Mouse (Mus musculus) lung, postnatal 0 days (tissue): ENCODE results near the gene Ap2a1. TPM values are rescaled to one million over a fixed set of nuclear protein-coding genes. Genes with fewer than 3 reads are reported as not detected.
A peak's percentile ranks its signal among the peaks of the same experiment; 100 is the strongest.

Experiments used
- ATAC-seq: fragments of 200-750 bp; cut with Nextera tagmentation; 2 replicates; pipeline ENCODE4 v1.8.0; 2017; ENCODE audit warnings: moderate library complexity
- DNase-seq: peaks from one replicate; pipeline ENCODE4 v3.0.0-alpha.2; 2016; ENCODE audit warnings: low spot score
- H3K27ac ChIP-seq: fragments of 300-500 bp; sonication (generic); 2 replicates; pipeline ENCODE4 v1.5.1; 2014; ENCODE audit warnings: antibody characterized with exemption, mild to moderate bottlenecking, low read length, mixed read lengths
- H3K27me3 ChIP-seq: fragments of 300-500 bp; sonication (generic); replicated peaks from 2 replicates; pipeline ENCODE4 v1.6.1; 2014; ENCODE audit warnings: low read length, mixed read lengths; ENCODE audit not compliant: insufficient read depth
- H3K36me3 ChIP-seq: fragments of 300-500 bp; sonication (generic); 2 replicates; pipeline ENCODE4 v1.6.1; 2014; ENCODE audit warnings: low read length, mixed read lengths; ENCODE audit not compliant: insufficient read depth
- H3K4me1 ChIP-seq: fragments of 300-500 bp; sonication (generic); 2 replicates; pipeline ENCODE4 v1.6.1; 2014; ENCODE audit warnings: antibody characterized with exemption, low read depth, low read length, mixed read lengths; ENCODE audit not compliant: insufficient read depth
- H3K4me2 ChIP-seq: fragments of 300-500 bp; sonication (generic); replicated peaks from 2 replicates; pipeline ENCODE4 v1.6.1; 2014; ENCODE audit warnings: low read depth, mild to moderate bottlenecking, low read length, moderate library complexity, mixed read lengths
- H3K4me3 ChIP-seq: fragments of 300-500 bp; sonication (generic); 2 replicates; pipeline ENCODE4 v1.5.1; 2014; ENCODE audit warnings: low read depth, low read length
- H3K9ac ChIP-seq: fragments of 300-500 bp; sonication (generic); replicated peaks from 2 replicates; pipeline ENCODE4 v1.6.1; 2014; ENCODE audit warnings: low read depth, mild to moderate bottlenecking
- H3K9me3 ChIP-seq: fragments of 300-500 bp; sonication (generic); 2 replicates; pipeline ENCODE4 v1.6.1; 2016; ENCODE audit warnings: low read length, mixed read lengths
- CTCF ChIP-seq: IDR thresholded peaks from 2 replicates; pipeline ENCODE4 v1.5.1; 2016; ENCODE audit warnings: antibody characterized with exemption, mild to moderate bottlenecking
- EP300 ChIP-seq: IDR thresholded peaks from 2 replicates; pipeline ENCODE4 v1.6.1; 2016; ENCODE audit warnings: antibody characterized with exemption, mild to moderate bottlenecking, control low read depth
- WGBS: fragments of 180-500 bp; shearing (Covaris S2); extraction: QIAGEN DNeasy Blood & Tissue Kit; methylation state at CpG from one replicate; pipeline ENCODE4 v1.1.7; 2014; 5-methylcytosine and 5-hydroxymethylcytosine counted together
- polyA plus RNA-seq: library from polyadenylated mRNA; unstranded; fragments of >200 nt; fragmentation: Nextera tagmentation; extraction: Ambion mirVana; gene quantifications from 2 replicates; pipeline ENCODE4 v1.2.1, GENCODE M21; 2015

Ap2a1 gene
- polyA plus RNA-seq, 1 experiment from 2014 or later: 36.1 TPM

- ATAC-seq (no peak), DNase-seq (no peak)
- H3K4me3 ChIP-seq: no peak overlapping the region
- H3K36me3 ChIP-seq: no peaks in the 10 kb centered on the region
- H3K27me3 ChIP-seq: no peaks in the 10 kb centered on the region
- TF ChIP-seq CTCF (no peak), EP300 (no peak)
- WGBS: 80% methylated on average over 12 of the region's 13 CpGs
- H3K27ac ChIP-seq: no peak overlapping the region
- H3K9ac ChIP-seq: no peak overlapping the region
- H3K4me2 ChIP-seq: no peak overlapping the region
- H3K9me3 ChIP-seq: no peaks in the 10 kb centered on the region
- no peaks in the 10 kb centered on the region for H3K4me1 ChIP-seq
Measured at GRCm38 (mm10) chr7:44960512-44960910, 31.2 kb upstream of the Ap2a1 start.

DNA sequence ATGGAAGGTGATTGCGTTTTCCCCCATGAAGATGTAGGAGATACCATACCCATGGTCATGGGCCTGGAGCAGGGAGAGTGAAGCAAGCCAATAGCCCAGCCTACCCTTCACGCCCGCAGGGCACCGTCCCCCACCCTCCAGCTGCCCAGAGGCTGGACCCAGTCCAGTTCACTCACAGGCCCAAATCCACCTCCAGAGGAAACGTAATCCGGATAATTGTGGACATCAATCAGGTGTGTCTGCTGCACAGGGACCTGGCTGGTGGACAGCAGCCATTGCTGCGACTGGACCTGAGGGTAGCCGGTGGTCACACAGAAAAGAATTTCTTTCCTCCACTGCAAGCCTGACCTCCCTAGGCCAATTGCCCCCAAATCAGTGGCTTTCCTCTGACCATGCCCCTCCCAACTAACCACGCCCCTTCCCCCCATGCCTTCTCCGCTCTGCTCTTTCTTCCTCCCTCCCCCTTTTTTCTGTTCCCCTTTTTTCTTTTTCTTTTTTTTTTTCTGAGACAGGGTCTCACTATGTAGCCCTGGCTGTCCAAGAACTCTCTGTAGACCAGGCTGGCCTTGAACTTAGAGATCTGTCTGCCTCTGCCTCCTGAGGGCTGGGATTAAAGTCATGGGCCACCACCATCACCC is 30.7 kb upstream of the Ap2a1 start:
- no peak overlapping the region for H3K9ac ChIP-seq
- TF ChIP-seq EP300: no peak
- TF ChIP-seq CTCF: no peak
- H3K4me2 ChIP-seq: no peak overlapping the region
- no peaks in the 10 kb centered on the region for H3K36me3 ChIP-seq
- no peaks in the 10 kb centered on the region for H3K9me3 ChIP-seq
- ATAC-seq (no peak), DNase-seq (no peak)
- H3K4me1 ChIP-seq: no peaks in the 10 kb centered on the region
- no peak overlapping the region for H3K4me3 ChIP-seq
- 81% methylated on average over 10 of the region's 10 CpGs for WGBS
- H3K27me3 ChIP-seq: no peaks in the 10 kb centered on the region
- no peak overlapping the region for H3K27ac ChIP-seq

GRCm38 (mm10) chr7:44959281-44959680 is 30.0 kb upstream of the Ap2a1 start:
- H3K9ac ChIP-seq: no peak overlapping the region
- no peak for TF ChIP-seq EP300
- no peak for ATAC-seq

GRCm38 (mm10) chr7:44958208-44958607 is 28.9 kb upstream of the Ap2a1 start:
- peak; percentile 81 for DNase-seq
- WGBS: 45% methylated on average over 7 of the region's 7 CpGs
- no peaks in the 10 kb centered on the region for H3K27me3 ChIP-seq

More at GRCm38 (mm10) chr7:44959281-44959680, 30.0 kb upstream of the Ap2a1 start:
- H3K4me2 ChIP-seq: no peak overlapping the region
- H3K4me3 ChIP-seq: no peak overlapping the region
- no peaks in the 10 kb centered on the region for H3K9me3 ChIP-seq
- no peak for DNase-seq
- H3K36me3 ChIP-seq: no peaks in the 10 kb centered on the region
- H3K27me3 ChIP-seq: no peaks in the 10 kb centered on the region
- WGBS: 70% methylated on average over 8 of the region's 8 CpGs
- no peaks in the 10 kb centered on the region for H3K4me1 ChIP-seq
- no peak overlapping the region for H3K27ac ChIP-seq

GRCm38 (mm10) chr7:44957183-44957835 is 28.0 kb upstream of the Ap2a1 start:
- Histone ChIP-seq H3K9ac (no peak overlapping the region), H3K4me1 (no peaks in the 10 kb centered on the region; the same call in 1 of the 2 replicates), H3K9me3 (no peaks in the 10 kb centered on the region), H3K4me2 (no peak overlapping the region), H3K4me3 (no peak overlapping the region), H3K27me3 (no peaks in the 10 kb centered on the region), H3K36me3 (no peaks in the 10 kb centered on the region), H3K27ac (peak overlapping the region; percentile 43)
- no peak for TF ChIP-seq CTCF
- no peak for TF ChIP-seq EP300
- DNase-seq (peak; percentile 64), ATAC-seq (peak; percentile 51)
- 63% methylated on average over 20 of the region's 20 CpGs for WGBS

More at GRCm38 (mm10) chr7:44958208-44958607, 28.9 kb upstream of the Ap2a1 start:
- no peak overlapping the region for H3K4me2 ChIP-seq
- no peaks in the 10 kb centered on the region for H3K9me3 ChIP-seq
- no peak for TF ChIP-seq EP300
- peak; percentile 86 for TF ChIP-seq CTCF
- H3K4me1 ChIP-seq: no peaks in the 10 kb centered on the region
- no peak overlapping the region for H3K9ac ChIP-seq
- no peak overlapping the region for H3K4me3 ChIP-seq
- no peak overlapping the region for H3K27ac ChIP-seq
- H3K36me3 ChIP-seq: no peaks in the 10 kb centered on the region
- peak; percentile 23 for ATAC-seq

GRCm38 (mm10) chr7:44956266-44956665 is 27.0 kb upstream of the Ap2a1 start:
- H3K4me1 ChIP-seq: no peaks in the 10 kb centered on the region; the same call in 1 of the 2 replicates
- H3K9me3 ChIP-seq: no peaks in the 10 kb centered on the region
- H3K36me3 ChIP-seq: no peaks in the 10 kb centered on the region
- TF ChIP-seq EP300: no peak
- no peak for TF ChIP-seq CTCF
- no peak overlapping the region for H3K4me2 ChIP-seq
- no peak overlapping the region for H3K9ac ChIP-seq
- 0 out of 2 replicates have a peak, but pooled peaks cover 4% of the 10 kb centered on the region for H3K27me3 ChIP-seq
- ATAC-seq (no peak), DNase-seq (no peak)
- H3K4me3 ChIP-seq: no peak overlapping the region
- H3K27ac ChIP-seq: no peak overlapping the region
- 66% methylated on average over 6 of the region's 6 CpGs for WGBS
